Mouse (Mus musculus) heart, embryonic 16.5 days (tissue): ENCODE data around the gene Mrps12. TPM values are rescaled to one million over a fixed set of nuclear protein-coding genes. Genes with fewer than 3 reads are reported as not detected.

Experiments
- ATAC-seq: fragments of 200-750 bp; cut with Nextera tagmentation; replicated peaks from 2 replicates; pipeline ENCODE4 v1.8.0; 2017; ENCODE audit warnings: moderate number of reproducible peaks; ENCODE audit not compliant: insufficient read depth, low FRiP score; ENCODE audit errors: extremely low read depth
- H3K27ac ChIP-seq: fragments of 300-500 bp; sonication (generic); 2 replicates; pipeline ENCODE4 v1.5.1; 2014; ENCODE audit warnings: mild to moderate bottlenecking, low read length, control low read depth, moderate library complexity
- H3K27me3 ChIP-seq: fragments of 300-500 bp; sonication (generic); 2 replicates; pipeline ENCODE4 v1.6.1; 2014; ENCODE audit warnings: low read length, mixed read lengths; ENCODE audit not compliant: control insufficient read depth, insufficient read depth
- H3K36me3 ChIP-seq: fragments of 300-500 bp; sonication (generic); 2 replicates; pipeline ENCODE4 v1.6.1; 2014; ENCODE audit not compliant: control insufficient read depth, insufficient read depth
- H3K4me1 ChIP-seq: fragments of 300-500 bp; sonication (generic); 2 replicates; pipeline ENCODE4 v1.6.1; 2014; ENCODE audit warnings: low read length, mixed read lengths; ENCODE audit not compliant: control insufficient read depth, insufficient read depth
- H3K4me2 ChIP-seq: fragments of 300-500 bp; sonication (generic); 2 replicates; pipeline ENCODE4 v1.6.1; 2014; ENCODE audit warnings: low read depth, mild to moderate bottlenecking, control low read depth, low read length
- H3K4me3 ChIP-seq: fragments of 300-500 bp; sonication (generic); 2 replicates; pipeline ENCODE4 v1.5.1; 2014; ENCODE audit warnings: mild to moderate bottlenecking, control low read depth, low read length
- H3K9ac ChIP-seq: fragments of 300-500 bp; sonication (generic); 2 replicates; pipeline ENCODE4 v1.6.1; 2014; ENCODE audit warnings: low read length, control low read depth
- H3K9me3 ChIP-seq: fragments of 300-500 bp; sonication (generic); replicated peaks from 2 replicates; pipeline ENCODE4 v1.6.1; 2016; ENCODE audit warnings: low read length; ENCODE audit not compliant: control insufficient read depth
- WGBS: fragments of 180-500 bp; shearing (Covaris S2); extraction: QIAGEN DNeasy Blood & Tissue Kit; methylation state at CpG from one replicate; pipeline ENCODE4 v1.1.7; 2014; 5-methylcytosine and 5-hydroxymethylcytosine counted together
- polyA plus RNA-seq: library from polyadenylated mRNA; unstranded; fragments of >200 nt; fragmentation: Nextera tagmentation; extraction: Ambion mirVana; gene quantifications from 2 replicates; pipeline ENCODE4 v1.2.1, GENCODE M21; 2015

Gene Mrps12
- polyA plus RNA-seq, 1 experiment from 2014 or later = 122 TPM

DNA sequence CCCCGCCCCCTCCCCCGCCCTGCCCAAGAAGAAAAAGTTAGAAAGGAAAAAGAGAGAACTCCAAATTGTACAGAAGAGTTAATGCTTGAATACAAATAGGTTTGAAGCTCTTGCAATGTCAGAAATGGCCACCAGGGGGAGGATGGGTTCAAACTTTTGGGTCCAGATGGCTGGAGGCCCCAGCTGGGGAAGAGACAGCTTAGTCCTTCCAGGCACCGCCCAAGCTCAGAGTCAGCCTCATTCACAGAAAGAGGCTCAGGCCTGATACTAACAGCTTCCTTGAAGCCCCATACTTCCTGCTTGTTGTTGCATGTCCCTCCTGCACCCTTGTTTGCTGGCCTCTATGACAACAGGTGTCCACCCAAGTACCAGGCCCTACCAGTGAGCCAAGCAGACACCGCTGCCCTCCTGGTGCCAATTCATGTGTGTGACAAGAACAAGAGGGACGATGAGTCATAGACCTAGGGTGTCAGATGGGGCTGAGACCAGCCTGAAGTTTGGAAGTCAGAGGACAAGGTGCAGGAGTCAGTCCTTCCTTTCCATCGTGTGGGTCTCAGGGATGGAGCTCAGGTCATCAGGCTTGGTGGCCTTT is 38.5 kb upstream of the Mrps12 start:
- H3K27ac ChIP-seq = peak overlapping the region; percentile 76
- ATAC-seq = peak; percentile 69; the same call in 1 of the 2 replicates
- peak overlapping the region; percentile 55 for H3K9ac ChIP-seq
- no peaks in the 10 kb centered on the region for H3K27me3 ChIP-seq
- H3K4me3 ChIP-seq = no peak overlapping the region
- H3K9me3 ChIP-seq = no peaks in the 10 kb centered on the region
- peaks cover 3% of the 10 kb centered on the region; the same call in 1 of the 2 replicates for H3K36me3 ChIP-seq
- H3K4me1 ChIP-seq = peaks cover 7% of the 10 kb centered on the region
- H3K4me2 ChIP-seq = no peak overlapping the region
- 44% methylated on average over 6 of the region's 6 CpGs for WGBS

DNA sequence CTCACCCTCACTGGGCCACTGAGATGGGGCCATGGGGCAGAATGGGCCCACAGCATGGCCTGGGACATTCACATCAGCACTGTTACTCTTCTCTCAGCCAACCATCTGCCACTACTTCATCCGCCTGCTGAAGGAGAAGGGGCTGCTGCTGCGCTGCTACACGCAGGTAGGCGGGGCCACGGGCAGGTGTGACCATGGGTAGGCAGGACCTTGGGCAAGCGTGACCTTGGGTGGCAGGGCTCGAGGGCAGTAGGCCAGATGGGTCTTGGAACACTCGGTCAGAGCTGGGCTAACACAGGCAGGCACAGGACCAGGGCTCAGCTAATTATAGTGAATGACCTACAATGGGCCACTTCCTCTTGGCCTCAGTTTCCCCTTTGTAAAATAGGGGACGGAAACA is 37.2 kb upstream of the Mrps12 start:
- no peak overlapping the region for H3K4me2 ChIP-seq
- H3K27me3 ChIP-seq = no peaks in the 10 kb centered on the region
- no peak overlapping the region for H3K4me3 ChIP-seq
- peaks cover 7% of the 10 kb centered on the region for H3K4me1 ChIP-seq
- H3K27ac ChIP-seq = no peak overlapping the region
- peaks cover 3% of the 10 kb centered on the region; the same call in 1 of the 2 replicates for H3K36me3 ChIP-seq
- no peak overlapping the region for H3K9ac ChIP-seq
- H3K9me3 ChIP-seq = no peaks in the 10 kb centered on the region
- whole genome bisulfite sequencing = 82% methylated on average over 9 of the region's 9 CpGs
- no peak for ATAC-seq

DNA sequence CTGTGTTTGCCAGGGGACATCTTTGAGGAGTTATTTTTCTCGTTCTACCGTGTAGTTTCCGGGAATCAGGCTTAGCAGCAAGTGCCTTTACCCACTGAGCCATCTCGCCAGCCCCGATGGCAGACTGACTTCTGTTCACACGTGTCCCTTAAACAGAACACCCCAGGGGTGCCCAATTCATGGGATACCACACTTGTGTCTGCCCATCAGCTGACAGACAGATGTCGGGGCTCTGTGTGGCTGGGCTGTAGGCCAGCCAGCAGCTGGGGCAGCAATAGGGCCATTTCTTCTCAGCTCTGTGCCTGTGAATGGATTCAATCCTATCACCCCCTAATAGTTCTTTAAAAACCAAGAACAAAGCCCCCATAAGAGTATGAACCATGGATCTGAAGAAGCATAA is 33.5 kb upstream of the Mrps12 start:
- H3K4me2 ChIP-seq = no peak overlapping the region
- no peak overlapping the region for H3K27ac ChIP-seq
- no peak overlapping the region for H3K9ac ChIP-seq
- H3K4me1 ChIP-seq = peaks cover under 1% of the 10 kb centered on the region
- no peaks in the 10 kb centered on the region for H3K9me3 ChIP-seq
- no peak for ATAC-seq
- peaks cover 3% of the 10 kb centered on the region; the same call in 1 of the 2 replicates for H3K36me3 ChIP-seq
- no peak overlapping the region for H3K4me3 ChIP-seq
- H3K27me3 ChIP-seq = no peaks in the 10 kb centered on the region
- WGBS = 91% methylated on average over 7 of the region's 7 CpGs

DNA sequence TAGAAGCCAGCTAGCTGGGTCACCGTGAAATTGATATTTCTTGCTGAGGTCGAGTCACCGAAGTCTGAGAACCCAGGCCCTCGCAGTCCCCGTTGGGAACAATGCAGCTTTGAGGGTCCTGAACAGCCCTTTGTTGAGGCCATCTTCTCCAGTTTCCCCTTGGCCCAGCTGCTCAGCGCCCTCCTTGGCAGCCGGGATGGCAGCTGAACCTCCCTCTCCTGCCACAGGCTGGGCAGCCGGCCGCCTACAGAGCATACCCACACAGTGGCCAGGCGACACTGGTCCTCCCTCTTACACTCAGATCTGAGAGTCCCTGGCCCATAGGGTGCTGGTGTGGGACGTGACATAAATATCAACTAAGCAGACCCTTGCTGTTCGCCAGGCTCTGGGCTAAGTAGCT is 32.5 kb upstream of the Mrps12 start:
- no peak overlapping the region for H3K9ac ChIP-seq
- no peaks in the 10 kb centered on the region for H3K9me3 ChIP-seq
- peaks cover 3% of the 10 kb centered on the region; the same call in 1 of the 2 replicates for H3K36me3 ChIP-seq
- ATAC-seq = no peak
- no peak overlapping the region for H3K4me2 ChIP-seq
- WGBS = 80% methylated on average over 12 of the region's 12 CpGs
- H3K4me3 ChIP-seq = no peak overlapping the region
- H3K4me1 ChIP-seq = no peaks in the 10 kb centered on the region
- no peak overlapping the region for H3K27ac ChIP-seq
- no peaks in the 10 kb centered on the region for H3K27me3 ChIP-seq

DNA sequence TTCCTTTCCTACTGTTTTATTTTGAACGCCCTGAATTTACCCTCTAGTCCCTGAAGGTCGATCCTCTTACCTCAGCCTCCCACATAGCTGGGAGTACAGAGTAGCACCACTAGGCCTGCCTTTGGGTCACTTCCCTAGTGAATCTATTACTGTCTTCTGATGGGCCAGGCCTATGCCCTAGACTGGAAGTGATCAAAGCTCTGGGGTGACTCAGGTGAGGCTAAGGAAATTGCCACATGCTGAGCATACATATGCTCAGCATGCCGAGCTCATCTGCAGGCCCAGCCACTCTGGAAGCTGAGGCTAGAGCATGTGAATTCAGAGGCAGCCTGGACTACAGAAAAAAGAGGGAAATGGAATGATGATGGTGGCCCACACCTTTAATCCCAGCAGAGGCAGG is 31.5 kb upstream of the Mrps12 start:
- Histone ChIP-seq H3K9ac (no peak overlapping the region), H3K9me3 (no peaks in the 10 kb centered on the region), H3K4me1 (no peaks in the 10 kb centered on the region), H3K4me2 (no peak overlapping the region), H3K27me3 (no peaks in the 10 kb centered on the region), H3K36me3 (peaks cover 3% of the 10 kb centered on the region; the same call in 1 of the 2 replicates), H3K27ac (no peak overlapping the region), H3K4me3 (no peak overlapping the region)
- ATAC-seq = no peak
- WGBS = 62% methylated on average over 3 of the region's 3 CpGs

DNA sequence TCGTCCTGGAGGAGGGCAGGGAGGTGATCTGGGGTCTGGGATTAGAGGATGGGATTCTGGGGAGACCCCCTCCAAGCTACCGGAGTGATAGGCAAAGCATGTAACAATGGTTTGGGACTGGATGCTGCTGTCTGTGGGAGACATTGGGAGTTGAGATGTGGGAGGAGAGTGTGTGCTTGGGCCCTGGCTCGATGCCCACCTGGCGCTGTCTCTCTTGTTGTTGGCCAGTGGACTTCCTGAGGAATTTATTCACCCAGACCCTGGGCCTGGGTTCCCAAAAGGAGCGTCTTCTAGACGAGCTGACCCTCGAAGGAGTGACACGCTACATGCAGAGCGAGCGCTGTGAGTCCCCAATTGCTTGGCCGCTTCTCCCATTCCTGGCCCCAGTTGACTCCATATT is 30.2 kb upstream of the Mrps12 start:
- H3K27ac ChIP-seq = no peak overlapping the region
- H3K4me1 ChIP-seq = peaks cover 5% of the 10 kb centered on the region; the same call in 1 of the 2 replicates
- H3K4me2 ChIP-seq = no peak overlapping the region
- 85% methylated on average over 11 of the region's 11 CpGs for WGBS
- H3K9me3 ChIP-seq = no peaks in the 10 kb centered on the region
- H3K4me3 ChIP-seq = no peak overlapping the region
- H3K36me3 ChIP-seq = no peaks in the 10 kb centered on the region; the same call in 1 of the 2 replicates
- ATAC-seq = no peak
- H3K27me3 ChIP-seq = no peaks in the 10 kb centered on the region
- H3K9ac ChIP-seq = no peak overlapping the region

DNA sequence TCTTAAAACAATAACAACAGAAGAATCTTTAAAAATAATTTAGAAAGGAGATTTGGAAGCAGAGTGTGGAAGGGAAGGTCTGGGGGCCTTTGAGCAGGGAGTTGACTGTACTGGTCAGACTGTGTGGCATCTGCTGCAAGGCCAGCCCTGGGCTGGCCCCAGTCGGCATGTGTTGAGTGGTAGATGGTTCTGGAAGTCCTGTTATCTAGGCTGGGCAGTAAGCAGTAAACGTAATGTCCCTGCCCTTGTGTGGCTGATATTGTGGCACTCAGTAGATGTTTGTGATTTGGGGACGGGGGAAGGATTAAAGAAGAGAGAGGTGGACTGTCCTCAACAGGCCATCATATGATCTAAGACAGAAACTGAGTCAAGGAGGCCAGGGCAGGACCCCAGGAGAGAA is 28.7 kb upstream of the Mrps12 start:
- Histone ChIP-seq H3K9ac (no peak overlapping the region), H3K4me2 (no peak overlapping the region), H3K4me1 (peaks cover 12% of the 10 kb centered on the region), H3K27me3 (no peaks in the 10 kb centered on the region), H3K9me3 (no peaks in the 10 kb centered on the region), H3K27ac (no peak overlapping the region), H3K36me3 (no peaks in the 10 kb centered on the region), H3K4me3 (no peak overlapping the region)
- WGBS = 66% methylated on average over 3 of the region's 3 CpGs
- no peak for ATAC-seq

DNA sequence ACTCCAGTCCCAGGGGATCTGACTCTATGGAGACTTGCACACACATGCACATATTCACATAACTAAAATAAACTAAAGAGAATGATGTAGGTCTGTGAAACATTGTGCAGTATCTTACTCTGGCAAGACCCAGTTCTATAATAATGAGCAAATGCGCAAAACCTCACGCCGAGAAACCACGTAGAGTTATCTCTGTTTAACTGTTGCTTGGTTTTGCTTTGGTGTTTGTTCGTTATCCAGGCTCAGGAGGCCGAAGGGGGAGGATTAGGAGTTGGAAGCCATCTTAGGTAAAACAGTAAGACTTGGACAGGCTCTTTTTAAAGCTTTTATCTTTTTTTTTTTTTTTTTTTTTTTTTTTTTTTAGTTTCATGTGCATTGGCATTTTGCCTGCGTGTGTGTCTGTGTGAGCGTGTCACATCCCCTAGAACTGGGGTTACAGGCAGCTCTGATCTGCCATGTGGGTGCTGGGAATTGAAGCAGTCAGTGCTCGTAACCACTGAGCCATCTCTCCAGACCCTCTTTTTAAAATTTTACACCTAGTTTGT is 27.9 kb upstream of the Mrps12 start:
- Histone ChIP-seq H3K27me3 (no peaks in the 10 kb centered on the region), H3K27ac (no peak overlapping the region), H3K4me2 (no peak overlapping the region), H3K36me3 (no peaks in the 10 kb centered on the region), H3K4me3 (no peak overlapping the region), H3K9me3 (no peaks in the 10 kb centered on the region), H3K9ac (no peak overlapping the region), H3K4me1 (peaks cover 15% of the 10 kb centered on the region)
- ATAC-seq = no peak
- 87% methylated on average over 9 of the region's 9 CpGs for WGBS

DNA sequence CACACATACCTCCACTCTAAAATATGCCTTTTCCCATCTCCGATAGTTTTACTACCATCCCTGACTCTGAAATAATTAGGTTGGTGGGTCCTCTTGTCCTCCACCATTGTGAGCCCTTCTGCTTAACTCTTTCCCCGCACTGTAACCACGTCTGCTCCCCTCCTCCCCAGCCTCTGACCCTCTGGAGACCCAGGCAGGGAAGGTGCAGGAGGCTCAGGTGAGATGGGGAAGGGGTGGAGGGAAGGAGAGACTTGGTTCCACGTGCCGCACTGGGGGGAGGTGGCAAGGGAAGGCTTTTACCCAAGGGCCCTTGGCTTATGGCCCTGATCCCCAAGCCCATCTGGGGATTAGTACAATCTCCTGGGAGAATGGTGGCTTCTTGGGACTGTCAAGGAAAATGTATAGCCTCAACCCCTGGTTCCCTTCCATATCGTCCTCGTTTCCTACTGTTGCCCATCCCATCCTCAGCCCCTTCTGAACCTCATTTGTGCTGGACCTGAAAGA is 25.9 kb upstream of the Mrps12 start, which contains the start of gene Nfkbib:
Nfkbib (minus strand) TSS at position 51 of the 504 bp plus-strand sequence.
- Histone ChIP-seq H3K4me3 (peak within 1 kb of the TSS; percentile 90), H3K36me3 (0 out of 2 replicates have a peak, but pooled peaks cover 4% of the 10 kb centered on the region), H3K9me3 (no peaks in the 10 kb centered on the region), H3K4me1 (peaks cover 15% of the 10 kb centered on the region), H3K27me3 (no peaks in the 10 kb centered on the region), H3K9ac (peak within 1 kb of the TSS; percentile 87), H3K27ac (peak within 1 kb of the TSS; percentile 25; the same call in 1 of the 2 replicates), H3K4me2 (peak within 1 kb of the TSS; percentile 89)
- ATAC-seq = no peak
- WGBS = 67% methylated on average over 7 of the region's 7 CpGs
